Mouse (Mus musculus) megakaryocyte-erythroid progenitor cell, adult 5 weeks (primary cell): ENCODE data around the gene Trim34b. TPM values are rescaled to one million over a fixed set of nuclear protein-coding genes. Genes with fewer than 3 reads are reported as not detected.

Experiments
- polyA plus RNA-seq: library from polyadenylated mRNA; stranded (reverse); fragments of >175 nt; gene quantifications from 2 replicates; pipeline ENCODE4 v1.2.3, GENCODE M21; 2012

Gene Trim34b
- polyA plus RNA-seq = not detected in 2 replicates

GRCm38 (mm10) chr7:104329171-104329570 is at the start of gene Trim34b:
Gene Trim34b (plus strand): TSS chr7:104329471.

GRCm38 (mm10) chr7:104287576-104288443 is 41.5 kb upstream of the Trim34b start, which contains the start of gene Trim5:
Gene Trim5 (minus strand): TSS chr7:104288094.

GRCm38 (mm10) chr7:104315369-104316080 is 13.7 kb upstream of the Trim34b start, which contains the start of gene Trim12a:
Gene Trim12a (minus strand): TSS chr7:104315466.

GRCm38 (mm10) chr7:104352717-104353599 is 23.7 kb downstream of the Trim34b start, which contains the start of gene Trim12c:
Gene Trim12c (minus strand): TSS chr7:104353362.

GRCm38 (mm10) chr7:104369736-104370414 is 40.6 kb downstream of the Trim34b start, which contains the start of gene Trim30b:
Gene Trim30b (minus strand): TSS chr7:104369884.

Other genes starting within 250 kb of the Trim34b start
- gene Olfr645, start 244.0 kb upstream of the Trim34b start, polyA plus RNA-seq = not detected in 2 replicates
- gene Olfr646, start 224.6 kb upstream of the Trim34b start, polyA plus RNA-seq = 0.02 TPM in 1 of 2 replicates, not detected in the other
- gene Ubqln5, start 199.6 kb upstream of the Trim34b start, polyA plus RNA-seq = 0.03 TPM in 1 of 2 replicates, not detected in the other
- not detected in 2 replicates for gene Olfr643, start 192.1 kb upstream of the Trim34b start, polyA plus RNA-seq
- gene Ubqln3, start 186.2 kb upstream of the Trim34b start, polyA plus RNA-seq = not detected in 2 replicates
- gene Ubqlnl, start 178.9 kb upstream of the Trim34b start, polyA plus RNA-seq = not detected in 2 replicates
- not detected in 2 replicates for gene Olfm5, start 164.6 kb upstream of the Trim34b start, polyA plus RNA-seq
- not detected in 2 replicates for gene Olfr648, start 146.1 kb upstream of the Trim34b start, polyA plus RNA-seq
- not detected in 2 replicates for gene Olfr649, start 133.5 kb upstream of the Trim34b start, polyA plus RNA-seq
- 0.40 and 1.2 TPM in 2 replicates for gene Trim6, start 110.7 kb upstream of the Trim34b start, polyA plus RNA-seq
- gene Trim34a, start 85.0 kb upstream of the Trim34b start, polyA plus RNA-seq = 0.38 and 0.74 TPM in 2 replicates
- gene Trim5, start 41.4 kb upstream of the Trim34b start, polyA plus RNA-seq = 0.14 and 0.16 TPM in 2 replicates
- 2.4 and 3.0 TPM in 2 replicates for gene Trim12a, start 14.0 kb upstream of the Trim34b start, polyA plus RNA-seq
- 0.45 and 0.74 TPM in 2 replicates for gene Trim12c, start 23.9 kb downstream of the Trim34b start, polyA plus RNA-seq
- gene Trim30b, start 40.4 kb downstream of the Trim34b start, polyA plus RNA-seq = 0.12 TPM in 1 of 2 replicates, not detected in the other
- gene Trim30c, start 71.4 kb downstream of the Trim34b start, polyA plus RNA-seq = not detected in 2 replicates
- 1.5 and 5.2 TPM in 2 replicates for gene Trim30a, start 135.7 kb downstream of the Trim34b start, polyA plus RNA-seq
- 0.48 and 0.60 TPM in 2 replicates for gene Trim30d, start 178.4 kb downstream of the Trim34b start, polyA plus RNA-seq
- gene Olfr651, start 220.7 kb downstream of the Trim34b start, polyA plus RNA-seq = not detected in 2 replicates
- not detected in 2 replicates for gene Olfr652, start 231.4 kb downstream of the Trim34b start, polyA plus RNA-seq
- gene Olfr653, start 247.8 kb downstream of the Trim34b start, polyA plus RNA-seq = not detected in 2 replicates